Mouse (Mus musculus) cerebellum, postnatal 36 days (tissue): Measurements from ENCODE around the gene Scamp1.
"Not testable (repeated sequence)": the region's sequence is repeated elsewhere in the genome, so short reads cannot be mapped to it uniquely, and the experiment has no call there.

ENCODE experiments used
- DNase-seq, 2 experiments: peaks; one replicate each; pipeline ENCODE4 v3.0.0; 2021 to 2022; ENCODE audit warnings: mixed read lengths in 2 of 2

Gene Scamp1

DNA sequence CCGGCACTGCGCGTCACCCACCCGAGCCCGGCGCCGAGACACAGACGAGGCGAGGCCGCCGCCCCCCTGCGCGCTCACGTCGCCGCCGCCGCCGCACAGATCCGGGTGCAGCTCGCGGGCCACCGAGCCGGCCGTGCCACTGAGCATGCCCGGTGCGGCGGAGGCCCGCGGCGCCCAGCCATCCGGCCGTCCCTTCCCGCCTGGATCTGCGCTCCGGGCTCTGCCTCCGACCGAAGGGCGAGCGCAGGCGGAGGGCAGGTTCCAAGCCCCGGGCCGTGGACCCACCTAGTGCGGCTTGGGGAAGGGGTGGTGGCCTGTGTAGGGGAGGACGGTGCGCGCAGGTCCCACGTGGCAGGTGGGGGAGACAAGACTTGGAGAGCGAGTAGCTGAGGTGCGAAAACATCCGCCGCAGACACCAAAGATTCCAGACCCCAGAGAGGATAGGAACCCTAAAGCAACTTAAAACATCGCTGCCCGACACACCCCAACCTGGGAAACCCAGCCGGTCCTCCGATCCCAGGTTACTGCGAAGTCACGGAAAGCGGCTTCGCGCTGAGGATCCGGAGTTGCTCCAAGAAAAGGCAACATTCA is at the start of gene Scamp1:
TSS of gene Scamp1 (minus strand) at position 577 of the 591 bp plus-strand sequence.
- peak; percentile 95 to 97 for DNase-seq

- DNase-seq, result no peak
Observed at GRCm38 (mm10) chr13:94330392-94330979, 44.8 kb upstream of the Scamp1 start.

DNA sequence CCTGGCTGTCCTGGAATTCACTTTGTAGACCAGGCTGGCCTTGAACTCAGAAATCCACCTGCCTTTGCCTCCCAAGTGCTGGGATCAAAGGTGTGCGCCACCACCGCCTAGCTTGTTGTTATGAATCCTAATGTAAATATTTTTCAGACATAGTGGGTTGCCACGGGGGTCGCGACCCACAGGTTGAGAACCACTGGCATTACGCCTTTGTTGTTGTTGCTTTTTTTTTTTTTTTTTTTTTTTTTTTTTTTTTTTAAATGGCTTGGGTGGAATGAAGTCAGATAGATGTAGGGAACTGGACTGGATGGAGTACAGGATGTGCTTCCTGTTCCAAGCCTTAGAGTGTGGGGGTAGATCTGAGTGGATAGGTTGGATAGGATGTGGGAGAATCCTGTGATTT is 43.3 kb upstream of the Scamp1 start:
- not testable (repeated sequence) for DNase-seq

- DNase-seq, result no peak
Observed at GRCm38 (mm10) chr13:94328063-94328462, 42.4 kb upstream of the Scamp1 start.

DNA sequence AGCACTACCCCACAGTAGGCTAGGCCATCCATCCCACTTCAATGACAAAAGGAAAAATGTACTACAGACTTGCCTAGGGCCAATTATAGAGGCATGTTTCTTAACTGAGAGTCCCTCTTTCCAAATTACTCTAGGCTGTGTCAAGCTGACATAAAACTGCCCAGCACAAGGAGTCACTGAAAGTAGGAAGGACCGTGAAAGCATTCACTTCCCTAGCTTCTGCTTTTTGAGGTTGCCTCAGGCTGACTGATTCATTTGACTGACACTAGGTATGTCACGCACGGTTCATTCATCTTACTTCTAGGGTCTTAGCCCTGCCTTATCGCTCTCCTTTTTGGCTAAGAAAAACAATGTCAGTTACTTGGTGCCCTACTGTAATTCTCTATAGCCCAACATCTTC is 36.8 kb upstream of the Scamp1 start:
- no peak for DNase-seq

DNA sequence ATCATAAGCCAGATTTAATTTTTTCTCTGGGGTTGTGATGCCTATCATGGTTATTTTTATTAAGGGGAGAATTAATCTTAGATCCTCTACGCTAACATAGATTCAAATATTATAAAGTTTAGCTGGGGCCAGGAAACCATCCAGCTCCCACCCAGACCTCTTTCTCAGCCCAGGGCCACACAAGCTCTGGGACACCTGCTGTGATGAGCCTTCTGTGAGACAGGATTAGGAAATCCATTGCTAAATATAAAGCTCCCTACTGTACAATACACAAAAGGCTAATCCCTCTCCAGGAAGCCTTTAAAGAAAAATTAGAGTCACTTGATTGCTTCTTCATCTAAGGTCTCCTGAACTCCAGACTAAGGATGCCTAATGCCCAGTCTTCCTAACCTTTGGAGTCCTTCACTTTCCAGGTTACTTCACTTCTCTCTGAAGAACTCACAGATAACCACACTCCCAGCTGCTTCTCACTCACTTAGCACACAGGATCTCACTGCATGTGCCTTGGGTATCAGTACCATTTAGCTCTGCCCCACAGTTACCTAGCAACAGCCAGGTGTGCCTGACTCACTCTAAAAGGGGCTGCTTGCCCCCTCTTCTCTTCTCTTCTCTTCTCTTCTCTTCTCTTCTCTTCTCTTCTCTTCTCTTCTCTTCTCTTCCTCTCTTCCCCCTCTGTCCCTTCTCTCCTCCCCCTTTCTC is 35.6 kb upstream of the Scamp1 start:
- DNase-seq, result peak in 1 of 2 experiments; percentile 4

DNA sequence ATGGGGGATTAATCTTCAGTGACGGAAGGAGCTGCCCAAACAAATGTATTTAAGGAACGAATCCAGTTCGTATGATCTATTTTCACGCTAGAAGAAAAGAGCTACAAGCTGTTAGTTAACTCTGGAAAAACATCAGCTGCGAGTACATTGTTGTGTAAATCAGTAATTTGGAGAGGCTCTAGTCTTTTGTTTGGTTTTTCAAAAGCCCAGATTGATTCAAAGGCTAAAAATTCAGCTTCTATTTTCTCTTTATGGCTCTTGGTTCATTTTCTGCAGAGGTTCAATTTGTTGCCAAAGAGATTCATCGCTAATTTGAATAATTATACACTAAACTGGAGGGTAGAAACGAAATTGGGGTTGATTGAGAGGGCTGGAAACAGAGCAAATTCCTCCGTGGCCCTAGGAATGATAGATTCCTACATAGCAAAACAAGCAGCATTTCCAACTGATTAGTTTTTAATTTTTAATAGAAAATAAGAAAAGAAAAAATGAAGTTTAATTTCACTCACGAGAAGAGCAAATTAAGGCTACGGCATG is 31.4 kb upstream of the Scamp1 start:
- DNase-seq, result no peak

GRCm38 (mm10) chr13:94312812-94313211 is 27.2 kb upstream of the Scamp1 start:
- not testable (repeated sequence) for DNase-seq

DNA sequence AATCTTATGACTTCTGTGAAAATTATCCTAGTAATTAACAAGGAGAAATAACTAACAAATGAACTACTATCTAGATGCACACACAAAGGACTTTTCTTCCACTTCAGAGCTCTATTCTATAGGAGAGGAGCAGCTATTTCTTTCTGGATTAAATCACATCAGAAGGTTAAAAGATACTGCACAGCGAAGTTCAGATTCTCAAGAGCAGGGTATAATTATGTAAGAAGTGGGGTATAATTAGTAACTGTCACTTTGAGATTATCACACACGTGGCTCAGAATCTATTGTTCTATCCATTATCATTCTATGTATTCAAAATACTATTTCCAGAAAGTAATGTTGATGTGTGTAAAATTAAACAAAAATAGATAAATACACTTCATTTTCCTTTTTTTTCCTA is 22.6 kb upstream of the Scamp1 start:
- DNase-seq, result no peak

GRCm38 (mm10) chr13:94307531-94307930 is 21.9 kb upstream of the Scamp1 start:
- DNase-seq, result no peak

GRCm38 (mm10) chr13:94306968-94307289 is 21.3 kb upstream of the Scamp1 start:
- no peak for DNase-seq

DNA sequence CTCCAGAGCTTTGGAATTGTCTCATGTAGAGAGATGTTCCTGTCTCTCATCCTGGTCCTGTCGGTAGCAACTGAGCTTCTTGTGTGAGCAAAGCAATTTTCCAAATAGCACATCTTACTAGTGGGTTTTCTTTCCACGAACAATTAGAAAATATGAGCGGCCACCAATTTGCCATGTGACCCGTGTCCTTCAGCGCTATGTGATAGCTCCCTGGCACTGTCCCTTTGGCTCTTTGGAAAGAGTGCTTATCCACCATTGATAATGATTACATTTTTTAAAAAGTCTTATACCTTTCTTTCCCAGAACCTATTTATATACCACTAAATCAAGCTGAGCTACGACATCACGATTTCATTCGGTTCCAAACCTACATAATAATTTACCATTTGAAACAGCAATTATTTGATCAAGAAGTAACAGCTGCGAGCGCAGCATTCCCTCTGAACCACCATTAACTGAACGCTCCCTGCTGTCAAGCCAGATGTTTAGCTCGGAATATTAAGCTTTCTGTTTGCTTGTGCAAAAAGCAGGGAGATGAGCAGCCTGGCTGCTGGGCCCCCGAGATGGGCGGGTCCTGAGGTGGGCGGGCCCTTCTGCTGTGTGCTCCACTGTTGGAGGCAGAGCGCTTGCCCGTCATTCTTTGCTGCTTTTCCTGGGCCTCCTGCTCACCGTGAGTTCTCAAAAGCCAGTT is 20.8 kb upstream of the Scamp1 start:
- peak in 1 of 2 experiments; percentile 10 for DNase-seq

- no peak for DNase-seq
Observed at GRCm38 (mm10) chr13:94300946-94301538, 15.4 kb upstream of the Scamp1 start.

DNA sequence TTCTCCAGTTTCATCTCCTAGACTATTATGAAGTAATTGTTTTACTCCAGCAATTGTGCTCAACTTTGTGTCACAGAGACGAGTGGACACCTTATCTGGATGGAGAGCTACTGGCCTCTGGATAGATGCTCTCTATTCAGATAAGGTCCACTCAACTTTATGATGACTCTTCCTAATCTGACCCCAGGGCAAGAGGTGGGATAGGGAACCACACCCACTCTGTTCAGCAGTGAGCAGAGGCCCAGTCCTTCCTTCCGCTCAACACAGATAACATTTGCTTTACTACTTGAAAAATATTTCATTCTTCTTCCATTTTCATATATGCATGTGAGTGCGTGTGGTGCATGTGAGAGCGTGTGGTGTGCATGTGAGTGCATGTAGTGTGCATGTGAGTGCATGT is 14.6 kb upstream of the Scamp1 start:
- no peak for DNase-seq

- DNase-seq, result no peak
Observed at GRCm38 (mm10) chr13:94298401-94298800, 12.7 kb upstream of the Scamp1 start.

- no peak for DNase-seq
Observed at GRCm38 (mm10) chr13:94296371-94296770, 10.7 kb upstream of the Scamp1 start.

DNA sequence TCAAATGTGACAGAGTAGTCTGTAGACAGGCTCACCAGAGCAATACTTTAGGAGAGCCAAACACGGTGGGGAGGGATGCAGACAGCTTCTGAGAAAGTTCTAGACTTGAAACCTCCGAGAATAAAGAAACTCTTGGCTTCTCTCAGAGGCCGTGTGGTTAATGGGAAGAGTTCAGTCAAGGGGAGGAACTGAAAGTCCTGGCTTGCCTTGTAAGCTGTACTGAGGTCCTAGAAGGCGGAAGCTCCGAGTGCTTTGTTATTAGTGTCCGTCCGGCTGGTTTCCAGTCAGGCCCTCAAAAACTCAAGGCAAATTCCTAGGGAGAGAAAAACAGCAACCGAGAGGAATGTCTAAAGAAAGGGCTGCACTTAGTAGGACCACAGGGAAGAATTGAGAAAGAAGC is 10.3 kb upstream of the Scamp1 start:
- DNase-seq, result no peak

- DNase-seq, result no peak
Observed at GRCm38 (mm10) chr13:94294886-94295285, 9.2 kb upstream of the Scamp1 start.

GRCm38 (mm10) chr13:94293911-94294310 is 8.3 kb upstream of the Scamp1 start:
- DNase-seq, result no peak

- no peak for DNase-seq
Observed at GRCm38 (mm10) chr13:94286195-94286594, 538 bp upstream of the Scamp1 start.

DNA sequence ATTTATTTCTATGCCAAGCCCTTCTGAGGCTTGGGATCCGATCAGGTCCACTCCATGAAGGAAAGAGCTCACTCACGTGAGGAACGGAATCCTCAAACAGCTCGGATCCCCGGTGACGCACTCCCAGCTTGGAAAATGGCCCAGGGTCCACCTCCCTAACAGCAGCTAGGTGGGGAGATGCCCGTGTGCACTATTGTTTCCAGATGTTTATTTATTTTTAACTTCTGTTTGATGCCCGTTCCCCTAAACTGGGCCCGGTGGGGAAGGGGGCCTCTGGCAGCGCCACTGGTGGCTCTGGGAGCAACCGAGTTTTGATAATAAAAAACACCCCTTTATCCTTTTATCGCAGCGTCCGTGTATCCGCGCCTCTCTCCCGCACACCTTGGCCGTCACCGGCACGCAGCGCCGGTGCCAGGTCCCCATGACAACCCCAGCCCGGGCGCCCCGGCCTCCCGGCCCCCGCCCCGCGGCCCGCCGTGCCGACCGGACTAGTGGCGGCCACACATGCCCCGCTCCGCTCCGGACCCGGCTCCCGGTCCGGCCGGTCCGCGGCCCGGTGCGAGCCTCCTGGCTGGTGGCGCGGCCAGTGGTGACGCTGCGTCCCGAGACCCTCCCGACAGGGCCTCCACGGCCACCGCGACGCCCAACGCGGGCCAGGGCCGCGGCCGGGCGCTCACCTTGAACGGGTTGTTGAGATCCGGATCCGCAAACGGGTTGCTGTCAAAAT is 951 bp downstream of the Scamp1 start:
- peak; percentile 48 to 63 for DNase-seq

DNA sequence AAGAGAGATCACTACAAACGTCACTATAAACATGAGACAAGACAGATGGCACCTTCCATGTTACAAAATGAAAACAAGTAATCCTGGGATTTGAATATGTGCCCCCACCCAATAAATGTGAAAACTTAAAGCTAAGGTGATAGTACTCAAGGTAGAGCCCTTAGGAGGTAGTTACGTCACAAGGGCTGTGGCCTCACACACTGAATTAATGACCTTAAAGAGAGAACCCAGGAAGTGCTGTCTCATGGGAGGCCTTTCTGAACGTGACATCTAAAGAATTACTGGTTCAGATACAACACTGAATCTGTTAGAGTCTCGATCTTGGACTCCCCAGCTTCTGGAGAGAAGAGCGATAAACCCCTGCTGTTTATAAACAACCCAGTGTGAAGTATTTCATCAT is 6.2 kb downstream of the Scamp1 start:
- no peak for DNase-seq
